Mouse (Mus musculus): ENCODE data around the gene Megf9. TPM values are rescaled to one million over a fixed set of nuclear protein-coding genes. Genes with fewer than 3 reads are reported as not detected.

Megf9 gene
- total RNA-seq, 2 experiments from 2014 or later: 3.5 to 4.9 TPM

- intact Hi-C loops (cut with DNase I): loop anchor here (5.0 kb wide), 1 partner anchor 119 kb away; the partner anchor contains the start of gene Cdk5rap2
- DNase-seq: no peak
Observed at GRCm38 (mm10) chr4:70531021-70531420, 3.8 kb downstream of the Megf9 start.

DNA sequence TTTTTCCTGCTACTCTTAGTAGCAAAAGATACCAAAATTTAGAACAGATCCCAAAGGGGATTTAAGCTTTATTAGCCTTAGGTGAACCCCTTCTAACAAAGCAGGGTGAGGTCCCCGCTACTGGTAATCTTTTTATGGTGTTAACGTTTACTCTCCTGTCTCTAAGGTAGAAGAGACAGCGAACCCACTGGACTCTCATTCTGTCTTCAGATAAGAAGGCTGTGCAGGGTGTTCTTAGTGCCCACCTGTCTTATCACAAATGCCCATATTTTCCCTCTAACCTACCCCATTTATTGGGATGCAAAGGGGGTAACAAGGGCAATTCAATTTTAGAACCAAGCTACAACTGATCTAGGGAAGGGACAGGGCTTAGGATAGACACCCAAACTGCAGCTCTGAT, 6.2 kb downstream of the Megf9 start:
- no peak for DNase-seq
- intact Hi-C loops (cut with DNase I): no loop called here

DNA sequence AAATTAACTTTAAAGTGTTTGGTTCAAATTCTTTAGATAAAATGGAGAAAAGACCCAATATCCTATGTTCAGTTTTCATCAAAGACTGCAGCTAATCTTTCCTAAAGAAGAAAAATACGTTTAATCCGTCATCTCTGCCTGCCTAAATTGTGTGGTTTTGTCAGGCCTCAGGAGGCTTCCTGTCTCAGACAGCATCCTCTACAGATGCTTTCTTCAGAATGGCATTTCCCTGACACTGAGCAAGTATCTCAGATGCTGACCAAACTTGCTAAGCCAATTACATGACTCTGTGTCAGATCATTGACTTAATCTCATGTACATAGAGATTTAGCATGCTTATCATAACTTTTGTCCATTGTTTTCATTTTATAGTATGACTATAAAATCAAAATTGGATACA, 11.4 kb downstream of the Megf9 start:
- intact Hi-C loops (cut with DNase I): no loop called here
- DNase-seq: no peak

GRCm38 (mm10) chr4:70521506-70522292, 13.1 kb downstream of the Megf9 start:
- intact Hi-C loops (cut with DNase I): no loop called here
- no peak for DNase-seq

DNA sequence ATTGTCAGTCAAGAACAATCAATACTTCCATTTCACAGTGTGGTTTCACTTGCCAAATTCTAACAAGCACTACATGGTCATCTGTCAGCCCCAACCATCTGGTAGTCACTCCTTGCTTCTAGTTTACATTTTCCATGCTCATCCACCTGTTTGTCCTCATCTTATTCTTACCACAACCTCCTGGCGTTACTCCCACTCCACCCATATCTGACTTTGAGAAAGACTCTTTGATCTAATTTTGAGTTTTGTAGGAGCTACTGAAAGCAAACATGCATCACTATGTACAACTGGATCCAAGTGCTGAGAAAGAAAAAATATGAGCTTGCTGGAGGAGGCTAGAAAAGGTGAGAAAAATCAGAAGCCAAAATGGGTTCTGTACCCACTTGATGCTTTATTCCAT, 17.1 kb downstream of the Megf9 start:
- no peak for DNase-seq
- intact Hi-C loops (cut with DNase I): no loop called here

DNA sequence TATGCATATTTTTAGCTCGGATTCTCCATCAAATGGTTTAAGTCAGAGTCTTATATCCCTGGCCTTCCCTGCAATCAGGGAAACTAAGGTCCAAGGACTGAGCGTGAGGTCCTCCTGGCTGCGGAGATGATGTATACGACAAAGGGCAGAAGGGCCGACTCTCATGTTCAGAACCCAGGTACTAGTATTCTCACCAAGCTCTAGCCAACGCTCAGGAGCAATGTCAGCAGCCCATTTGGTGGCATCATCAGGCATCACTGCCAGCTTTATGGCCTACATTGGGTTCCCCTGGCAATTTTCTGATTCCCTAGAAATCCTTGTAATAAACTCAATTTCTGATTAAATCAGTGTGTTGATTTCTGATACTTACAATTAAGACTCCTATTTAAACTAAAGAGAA, 18.5 kb downstream of the Megf9 start:
- intact Hi-C loops (cut with DNase I): no loop called here
- no peak for DNase-seq

GRCm38 (mm10) chr4:70515514-70515913, 19.3 kb downstream of the Megf9 start:
- intact Hi-C loops (cut with DNase I): no loop called here
- DNase-seq: no peak

GRCm38 (mm10) chr4:70509987-70510386, 24.8 kb downstream of the Megf9 start:
- no peak for DNase-seq
- intact Hi-C loops (cut with DNase I): no loop called here

- no peak for DNase-seq
- intact Hi-C loops (cut with DNase I): no loop called here
Observed at GRCm38 (mm10) chr4:70509565-70509964, 25.2 kb downstream of the Megf9 start.

DNA sequence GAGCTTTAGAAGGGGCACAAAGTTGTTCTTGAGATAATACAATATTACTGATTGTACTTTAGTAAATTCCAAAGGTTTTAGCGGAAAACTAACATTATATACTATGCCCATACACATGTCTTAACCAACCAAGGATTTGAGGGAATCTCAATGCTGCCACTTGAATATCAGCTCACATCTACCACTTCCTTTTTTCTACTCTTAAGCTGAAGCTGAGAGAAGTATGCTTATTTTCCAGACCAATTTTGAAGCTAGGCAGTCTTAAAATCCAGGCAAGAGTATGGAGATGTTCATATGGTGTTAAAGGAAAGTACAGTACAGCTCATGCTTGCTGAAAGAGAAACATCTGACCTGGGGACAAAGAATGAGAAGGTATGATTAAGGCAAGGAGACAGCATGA, 26.6 kb downstream of the Megf9 start:
- no peak for DNase-seq
- intact Hi-C loops (cut with DNase I): no loop called here

DNA sequence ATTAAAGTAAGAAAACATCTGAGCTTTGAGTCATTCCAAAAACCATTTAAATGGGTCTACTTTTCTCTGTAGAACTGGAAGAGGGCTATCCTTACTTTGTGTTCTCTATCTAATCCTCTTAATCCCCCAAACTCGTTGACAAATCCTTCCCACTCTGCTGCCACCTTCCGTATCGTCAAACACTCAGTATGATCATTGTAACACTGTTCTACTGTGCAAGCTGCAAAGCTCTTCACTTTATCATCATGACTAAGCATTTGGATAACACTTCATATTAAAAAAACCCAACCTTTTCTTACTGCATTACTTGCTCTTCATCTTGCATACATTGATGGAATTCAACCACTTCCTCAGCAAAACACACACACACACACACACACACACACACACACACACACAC, 28.8 kb downstream of the Megf9 start:
- DNase-seq: no peak
- intact Hi-C loops (cut with DNase I): no loop called here

DNA sequence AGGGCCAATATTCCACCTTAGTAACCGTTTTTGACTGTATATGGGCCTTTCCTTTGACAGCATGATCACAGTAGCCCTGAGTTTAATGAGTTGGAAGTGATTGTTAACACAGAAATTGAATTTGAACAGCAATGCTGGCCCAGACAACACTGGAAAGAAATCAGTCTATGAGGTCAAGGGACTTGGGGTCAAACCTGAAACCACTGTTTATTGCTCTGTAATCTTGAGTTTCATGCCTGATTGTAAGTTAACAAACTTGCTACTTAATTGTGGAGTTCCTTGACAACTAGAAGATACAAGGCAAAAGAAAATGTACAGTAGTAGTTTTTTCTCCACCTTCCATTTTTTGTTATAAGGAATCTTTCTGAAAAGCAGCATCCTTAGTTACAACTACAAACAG, 31.0 kb downstream of the Megf9 start:
- intact Hi-C loops (cut with DNase I): no loop called here
- DNase-seq: no peak

DNA sequence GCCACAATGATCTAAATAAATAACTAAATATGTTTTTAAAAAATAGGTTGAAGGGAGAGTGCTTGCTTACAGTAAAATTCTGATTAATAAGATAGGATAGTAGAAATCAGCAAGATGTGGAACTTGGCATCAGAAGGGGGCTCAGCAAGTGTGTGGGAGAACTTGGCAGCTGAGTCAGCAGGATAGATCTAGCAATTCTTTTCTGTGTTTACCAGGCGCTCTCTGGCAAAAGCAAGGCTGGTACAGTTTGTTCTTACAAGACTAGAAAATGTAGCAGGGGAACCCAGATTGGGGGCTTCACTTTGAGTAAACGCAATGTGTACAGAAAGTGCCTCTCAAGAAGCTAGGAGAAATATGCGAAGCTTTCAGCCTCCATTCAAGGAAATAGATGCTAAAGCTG, 35.5 kb downstream of the Megf9 start:
- DNase-seq: no peak
- intact Hi-C loops (cut with DNase I): no loop called here

DNA sequence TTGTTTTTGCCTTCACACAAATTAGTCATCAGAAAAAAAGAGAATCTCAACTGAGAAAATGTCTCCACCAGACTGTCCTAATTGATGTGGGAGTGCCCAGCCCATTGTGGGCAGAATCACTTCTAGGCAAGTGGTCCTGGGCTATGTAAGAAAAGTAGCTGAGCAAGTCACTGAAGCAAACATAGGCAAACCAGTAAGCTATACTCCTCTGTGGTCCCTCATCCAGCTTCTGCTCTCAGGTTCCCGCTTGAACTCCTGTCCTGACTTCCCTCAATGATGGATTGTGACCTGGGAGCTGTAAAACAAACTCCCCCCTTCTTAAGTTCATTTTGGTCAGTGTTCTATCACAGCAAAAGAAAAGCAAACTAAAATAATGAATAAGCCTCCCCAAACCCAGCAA, 37.8 kb downstream of the Megf9 start:
- intact Hi-C loops (cut with DNase I): no loop called here
- no peak for DNase-seq

DNA sequence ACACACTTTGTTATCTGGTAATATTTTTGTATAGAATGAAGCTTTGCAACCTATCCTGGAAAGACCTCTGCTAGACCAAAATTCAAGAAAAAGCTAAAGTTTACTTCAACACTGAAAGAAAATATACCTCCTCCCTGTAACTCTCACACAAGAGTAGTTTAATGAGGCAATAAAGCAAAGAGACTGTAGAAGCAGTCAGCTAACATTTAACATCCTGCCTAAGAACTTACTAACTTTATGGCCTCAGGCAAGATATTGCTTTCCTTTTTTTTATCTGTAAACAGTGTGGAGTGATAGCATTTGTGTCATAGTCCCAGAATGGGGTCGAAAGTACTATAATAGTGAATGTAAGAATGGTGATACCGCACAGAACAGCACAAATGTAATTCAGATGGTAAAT, 45.0 kb downstream of the Megf9 start:
- intact Hi-C loops (cut with DNase I): no loop called here
- no peak for DNase-seq

DNA sequence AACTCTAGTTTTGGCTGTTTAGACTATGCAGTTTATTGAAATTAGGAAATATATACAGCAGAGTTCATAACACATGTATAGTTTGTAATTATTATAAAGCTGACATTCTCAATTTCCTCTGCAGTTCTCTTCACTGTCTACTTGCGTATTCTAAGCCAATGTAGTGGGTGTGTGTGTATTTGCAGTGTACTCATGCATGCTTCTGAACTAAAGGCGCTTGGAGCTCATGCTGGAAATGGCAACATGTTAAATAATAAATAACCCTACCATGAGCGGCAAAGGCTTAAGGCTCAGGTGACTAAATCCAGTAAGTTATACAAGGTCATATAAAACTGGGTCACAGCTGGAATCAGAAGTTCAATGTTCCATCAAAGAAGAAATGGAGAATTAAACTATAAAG, 46.4 kb downstream of the Megf9 start:
- intact Hi-C loops (cut with DNase I): no loop called here

DNA sequence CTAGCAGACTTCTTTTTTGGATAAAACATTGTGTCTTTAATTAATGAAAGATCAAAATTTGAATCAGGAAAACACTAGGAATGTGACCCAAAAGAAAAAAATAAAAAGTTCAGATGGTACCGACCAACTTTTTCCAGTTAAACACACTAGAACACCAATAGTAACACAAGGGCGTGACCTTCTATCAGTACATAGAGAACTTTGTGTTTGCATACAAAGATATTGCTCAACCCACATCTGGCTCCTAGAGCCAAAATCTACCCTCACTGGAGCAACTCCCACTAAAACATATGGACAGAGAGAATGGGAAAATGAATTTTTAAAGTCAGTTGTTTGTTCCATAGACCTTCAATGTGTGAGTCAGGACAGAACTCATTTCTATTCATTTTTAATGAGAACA, 50.7 kb downstream of the Megf9 start:
- intact Hi-C loops (cut with DNase I): no loop called here
- no peak for DNase-seq

More for the DNA sequence above, 46.4 kb downstream of the Megf9 start:
- no peak for DNase-seq

DNA sequence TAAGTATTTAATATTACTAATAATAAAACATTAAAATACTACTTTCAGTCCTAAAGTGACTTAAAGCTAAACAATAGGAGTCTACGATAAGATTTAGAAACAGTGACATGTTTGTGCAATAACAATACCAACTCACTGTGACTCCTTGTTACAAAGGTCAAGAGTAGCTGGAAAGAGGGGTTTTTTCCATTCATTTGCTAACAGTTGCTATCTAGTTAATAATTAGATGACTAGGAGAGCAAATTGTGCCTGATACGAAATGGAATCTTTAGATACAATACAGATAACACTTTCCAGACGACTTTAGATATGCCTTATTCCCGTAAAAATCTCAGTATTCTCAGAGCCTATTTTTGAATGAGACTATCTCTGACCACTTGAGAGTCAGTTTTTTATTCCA, 52.9 kb downstream of the Megf9 start:
- DNase-seq: no peak
- intact Hi-C loops (cut with DNase I): no loop called here

GRCm38 (mm10) chr4:70471398-70471797, 63.4 kb downstream of the Megf9 start:
- intact Hi-C loops (cut with DNase I): no loop called here
- no peak for DNase-seq

DNA sequence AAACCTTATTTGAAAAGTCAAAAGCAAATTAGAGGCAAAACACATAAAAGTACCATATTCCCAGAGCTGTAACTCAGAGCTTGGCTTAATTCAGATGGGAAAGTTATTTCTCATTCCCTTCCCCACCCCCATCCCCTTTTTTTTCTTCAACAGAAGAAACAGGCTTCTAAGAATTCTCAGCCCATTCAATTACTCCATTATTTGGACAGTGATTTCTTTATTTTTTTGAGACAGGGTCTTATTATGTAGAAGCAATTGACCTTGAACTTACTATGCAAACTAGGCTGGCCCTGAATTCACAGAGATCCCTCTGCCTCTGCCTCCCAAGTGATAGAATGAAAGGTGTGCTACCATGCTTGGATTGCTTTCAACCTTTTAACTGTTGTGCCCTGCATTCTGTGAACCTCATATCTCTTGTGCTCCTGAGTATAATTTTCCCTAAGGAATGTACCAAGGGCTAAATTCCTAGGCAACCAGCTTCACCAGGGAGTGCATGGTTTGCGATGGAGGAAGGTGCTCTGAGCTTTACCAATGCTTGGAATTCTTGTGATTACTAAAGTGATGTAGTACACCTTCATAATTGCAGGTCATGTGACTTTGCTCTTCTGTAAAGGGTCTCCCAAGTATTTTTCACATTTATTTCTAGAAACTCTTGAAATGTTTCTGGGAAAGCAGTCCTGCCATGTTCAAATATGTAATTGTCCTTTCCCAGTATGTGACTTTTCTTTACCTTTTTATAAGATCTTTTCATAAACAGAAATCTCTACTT, 68.7 kb downstream of the Megf9 start:
- intact Hi-C loops (cut with DNase I): no loop called here
- no peak for DNase-seq

DNA sequence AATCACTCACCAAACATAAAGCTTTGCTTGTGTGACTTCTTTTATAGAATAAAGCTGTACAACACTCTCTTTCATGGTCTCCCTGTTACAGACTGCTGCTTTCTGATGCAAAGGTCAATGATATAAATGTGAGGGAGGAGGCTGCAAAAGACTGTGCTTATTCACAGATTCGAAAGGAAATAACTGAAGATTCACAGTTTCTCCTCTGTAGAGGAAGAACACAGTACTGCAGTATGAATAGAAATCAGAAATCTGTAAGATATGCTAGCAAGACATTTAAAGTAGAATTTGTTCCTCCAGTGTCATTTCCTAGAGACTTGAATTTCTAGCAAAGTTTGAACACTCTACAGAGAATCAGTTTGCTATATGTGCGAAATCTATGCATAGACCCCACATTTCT, 71.5 kb downstream of the Megf9 start:
- intact Hi-C loops (cut with DNase I): no loop called here
- no peak for DNase-seq

- intact Hi-C loops (cut with DNase I): no loop called here
- no peak for DNase-seq
Observed at GRCm38 (mm10) chr4:70461416-70461815, 73.4 kb downstream of the Megf9 start.

Measured in gastrocnemius, postnatal 36 days (tissue).